Mouse (Mus musculus): ENCODE results near the gene Sv2b. TPM values are rescaled to one million over a fixed set of nuclear protein-coding genes. Genes with fewer than 3 reads are reported as not detected.

The Sv2b gene
- 0.20 TPM for polyA plus RNA-seq (2017; shearing (Covaris generic))

GRCm38 (mm10) chr7:75308457-75309312 is at the start of gene Sv2b:
Gene Sv2b (minus strand): TSS chr7:75309262.

Other genes with a start within 250 kb of the Sv2b start
- gene Akap13, start 146.3 kb upstream of the Sv2b start, polyA plus RNA-seq (2017; shearing (Covaris generic)): 535 TPM

Measured in effector memory CD4-positive, alpha-beta T cell, adult 5 months (primary cell).